Mouse (Mus musculus): Measurements from ENCODE around the gene Rabl3.

Gene Rabl3

DNA sequence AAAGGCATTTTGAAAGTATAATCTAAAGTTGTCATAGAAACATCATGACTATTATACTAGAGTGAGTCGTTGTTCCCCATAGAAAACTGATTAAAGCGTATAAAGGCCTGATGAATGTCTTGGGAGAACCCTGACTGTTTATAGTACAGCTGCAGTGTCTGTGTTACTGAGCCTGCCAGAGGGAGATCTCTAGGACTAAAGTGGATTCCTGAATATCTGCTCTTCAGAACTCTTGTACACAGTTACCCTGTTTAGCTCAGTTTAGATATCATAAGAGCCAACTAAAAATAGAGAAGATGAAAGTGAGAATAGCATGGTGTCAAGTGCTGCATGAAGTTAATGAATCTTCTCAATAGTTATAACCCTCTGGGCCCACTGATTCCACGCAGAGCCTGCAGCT lies 10.6 kb downstream of the Rabl3 start:
- DNase-seq: no peak

DNA sequence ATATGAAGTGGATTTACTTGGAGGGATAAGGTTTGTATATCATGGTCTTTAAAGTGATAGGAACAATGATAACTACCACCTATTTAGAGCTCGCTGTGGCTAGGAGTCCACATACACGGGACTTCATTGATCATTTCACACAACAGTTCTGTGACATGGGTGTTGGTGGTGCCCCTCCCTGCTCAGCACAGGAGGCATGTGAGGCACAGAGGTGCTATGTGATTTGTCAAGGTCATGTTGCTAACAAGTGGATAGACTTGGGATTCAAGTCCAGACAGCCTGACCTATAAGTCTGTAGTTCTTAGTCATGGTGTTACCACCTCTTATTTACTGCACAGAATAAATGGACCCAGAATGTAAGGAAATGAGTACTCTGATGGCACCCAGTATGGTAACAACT lies 11.3 kb downstream of the Rabl3 start:
- no peak for DNase-seq

DNA sequence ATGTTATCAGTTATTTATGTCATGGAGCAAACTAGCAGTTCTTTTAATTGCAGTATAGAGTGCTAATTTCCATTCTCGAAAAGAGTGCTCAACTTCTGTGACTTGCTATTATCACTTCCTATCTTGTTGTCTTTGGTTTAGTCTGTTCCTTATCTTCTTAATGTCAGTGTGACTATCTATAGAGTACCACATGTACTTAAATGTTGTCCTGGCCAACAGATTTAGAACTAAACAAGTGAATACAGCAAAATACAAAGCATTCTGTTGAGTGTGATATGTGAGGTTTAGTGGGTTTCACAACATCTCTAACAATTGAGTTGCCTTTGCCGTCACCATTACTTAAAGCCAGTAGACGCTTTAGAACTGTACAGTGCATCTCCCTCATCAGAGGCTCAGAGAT lies 13.1 kb downstream of the Rabl3 start:
- DNase-seq: no peak

DNA sequence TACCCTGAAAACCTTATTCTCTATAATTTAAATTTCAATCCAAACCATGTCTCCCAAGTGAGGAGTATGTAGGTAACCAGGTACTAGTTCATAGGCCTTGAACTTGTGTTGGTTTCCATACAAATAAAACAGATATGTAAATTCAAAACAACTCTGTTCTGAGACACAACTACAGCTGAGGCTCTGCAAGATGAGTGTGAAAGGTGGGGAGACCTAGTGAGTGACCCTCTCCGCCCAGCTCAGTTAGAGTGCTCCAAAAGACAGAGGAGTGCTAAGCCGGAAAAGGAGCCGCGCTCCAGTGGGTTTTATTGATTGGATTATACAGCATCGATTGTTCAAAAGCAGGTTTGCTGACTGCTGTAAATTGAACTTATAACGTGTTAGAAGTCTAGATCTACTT lies 22.7 kb downstream of the Rabl3 start:
- no peak for DNase-seq

DNA sequence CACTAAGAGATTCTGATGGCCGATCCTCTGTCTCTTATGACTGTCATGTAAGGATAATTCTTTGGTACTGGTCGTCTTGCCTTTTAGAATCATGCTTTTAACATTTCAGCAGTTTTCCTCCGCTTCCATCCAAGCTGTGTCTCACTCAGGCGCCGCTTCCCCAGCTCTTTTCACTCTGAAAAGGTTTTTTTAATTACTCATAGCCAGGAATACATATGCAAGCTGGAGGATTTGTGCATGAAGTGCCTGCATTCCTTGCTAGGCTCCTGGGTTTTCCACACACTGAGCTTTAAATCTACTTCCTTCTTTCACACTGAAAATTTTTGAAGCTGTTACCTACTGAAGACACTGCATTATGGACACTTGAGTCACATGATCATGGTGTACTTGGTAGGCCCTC lies 23.3 kb downstream of the Rabl3 start:
- DNase-seq: no peak

DNA sequence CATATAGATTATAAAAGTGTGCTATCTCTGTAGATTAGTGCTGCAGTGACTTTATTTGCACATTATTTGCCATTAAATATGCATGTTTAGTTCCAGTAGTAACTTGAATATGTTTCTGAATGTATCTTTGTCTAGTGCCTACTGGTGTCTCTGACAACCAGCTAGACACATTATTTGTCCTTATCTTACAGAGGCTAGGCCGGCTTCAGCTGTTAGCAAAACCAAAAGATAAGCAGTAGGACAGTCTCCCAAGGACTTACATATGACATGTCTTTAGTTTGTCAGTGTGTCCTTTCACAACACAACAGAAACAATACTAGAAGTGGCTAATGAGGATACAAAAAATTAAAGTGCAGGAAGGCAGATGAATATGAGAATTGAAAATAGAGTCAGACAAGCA lies 25.4 kb downstream of the Rabl3 start:
- no peak for DNase-seq

DNA sequence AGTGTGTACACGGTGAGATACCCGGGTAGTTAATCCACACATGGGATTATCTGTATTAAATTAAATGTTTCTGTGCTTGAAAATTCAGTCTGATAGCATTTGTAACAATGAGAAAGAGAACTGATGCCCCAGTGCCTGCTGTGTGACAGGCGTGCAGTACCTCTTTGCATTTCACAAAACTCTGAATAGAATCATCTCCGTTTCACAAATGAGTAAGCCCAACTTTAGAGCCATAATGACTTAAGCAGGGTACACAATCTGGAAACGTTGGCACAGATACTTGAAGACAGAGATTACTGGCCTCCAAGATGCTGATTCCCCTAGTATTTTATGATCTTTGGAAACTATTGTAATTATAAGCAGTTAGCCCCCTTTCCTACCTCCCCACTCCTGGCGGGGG lies 26.4 kb downstream of the Rabl3 start:
- no peak for DNase-seq

DNA sequence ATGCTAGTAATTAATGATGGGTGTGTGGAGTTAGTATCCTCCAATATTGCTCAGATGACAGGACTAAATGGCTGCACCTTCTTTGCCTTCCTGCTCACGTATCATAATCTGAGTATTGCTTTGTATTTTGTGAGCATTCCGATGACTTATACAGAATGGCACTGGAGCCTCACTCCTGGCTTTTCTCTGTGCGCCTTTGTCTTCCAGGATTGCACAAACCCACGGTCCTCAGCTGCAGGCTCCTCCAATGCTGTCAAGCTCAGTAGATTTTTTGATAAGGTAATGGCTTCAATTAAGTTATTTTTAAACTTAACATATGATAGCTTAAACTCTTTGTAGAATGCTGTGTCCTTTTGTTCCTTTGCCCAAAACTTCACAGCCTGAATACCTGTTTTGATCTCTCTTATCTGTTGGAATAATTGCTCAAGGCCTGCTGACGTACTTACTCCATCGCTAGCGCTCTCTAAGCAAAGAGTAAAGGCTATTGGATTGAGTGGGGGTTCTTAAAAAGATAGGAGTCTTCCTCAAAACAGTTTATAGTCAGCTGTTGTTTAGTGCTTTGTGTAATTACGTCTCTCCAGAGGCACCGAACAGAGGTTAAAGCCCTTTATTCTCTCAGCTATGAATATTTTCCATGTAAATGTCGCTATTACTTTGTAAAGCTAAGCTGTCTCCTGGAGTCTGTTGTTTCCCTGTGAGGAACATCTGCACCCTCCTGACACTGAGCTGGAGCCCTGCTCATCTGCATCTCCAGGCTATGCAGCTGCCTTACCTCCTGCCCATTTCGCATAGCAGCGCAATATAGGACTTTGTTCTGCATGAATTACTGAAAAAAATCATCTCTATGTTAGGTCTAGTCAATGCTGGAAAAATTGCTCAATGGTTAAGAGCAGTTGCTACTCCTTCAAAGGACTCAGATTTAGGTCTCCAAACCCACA lies 27.7 kb downstream of the Rabl3 start:
- DNase-seq: no peak

DNA sequence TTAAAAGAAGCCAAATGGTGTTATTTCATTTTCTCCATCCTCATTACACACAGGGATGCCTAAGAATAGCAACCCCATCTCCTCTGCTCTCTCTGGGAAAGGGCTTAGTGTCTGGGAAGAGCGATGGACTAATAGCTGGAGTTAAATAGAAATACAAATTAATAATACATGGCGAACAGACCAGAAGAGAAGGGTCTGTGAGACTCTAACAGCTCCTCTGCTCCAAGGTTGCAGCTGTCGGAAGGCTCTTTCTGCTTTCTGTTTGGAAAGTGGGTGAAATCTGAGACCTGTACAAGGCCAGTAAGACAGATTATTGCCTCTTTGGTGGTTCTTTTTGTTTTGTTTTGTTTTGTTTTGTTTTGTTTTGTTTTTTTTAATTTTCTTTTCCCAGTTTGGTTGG lies 31.9 kb downstream of the Rabl3 start:
- DNase-seq: no peak

DNA sequence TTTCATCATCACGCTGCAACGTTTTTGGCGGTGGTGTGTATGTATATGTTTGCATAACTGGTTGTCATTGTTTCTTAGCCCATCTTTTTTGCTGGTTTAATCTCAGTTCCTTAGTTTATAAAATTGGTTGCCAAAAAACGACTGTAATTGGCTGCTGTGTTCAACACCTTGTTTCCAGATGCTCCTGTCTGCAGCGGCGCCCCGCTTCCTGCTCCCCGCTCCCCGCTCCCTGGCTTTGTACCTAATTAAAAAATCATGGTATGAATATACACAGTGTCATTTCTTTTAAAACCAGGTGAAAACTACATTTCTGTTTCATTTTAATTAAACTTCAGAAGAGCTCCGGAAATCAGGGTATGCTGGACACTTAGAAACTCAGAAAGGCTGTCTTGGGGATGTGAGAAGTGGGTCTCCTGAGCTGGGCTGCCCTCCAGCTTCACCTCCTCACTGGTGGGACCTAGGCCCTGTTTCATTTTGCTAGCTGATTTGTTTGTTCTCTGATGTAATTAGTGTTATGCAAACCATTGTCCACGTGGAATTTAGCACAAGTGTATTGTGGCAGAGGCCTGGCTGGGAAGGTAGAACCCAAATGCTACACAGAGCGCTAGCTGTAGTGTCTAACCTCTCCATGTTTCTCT lies 32.6 kb downstream of the Rabl3 start:
- DNase-seq: no peak

DNA sequence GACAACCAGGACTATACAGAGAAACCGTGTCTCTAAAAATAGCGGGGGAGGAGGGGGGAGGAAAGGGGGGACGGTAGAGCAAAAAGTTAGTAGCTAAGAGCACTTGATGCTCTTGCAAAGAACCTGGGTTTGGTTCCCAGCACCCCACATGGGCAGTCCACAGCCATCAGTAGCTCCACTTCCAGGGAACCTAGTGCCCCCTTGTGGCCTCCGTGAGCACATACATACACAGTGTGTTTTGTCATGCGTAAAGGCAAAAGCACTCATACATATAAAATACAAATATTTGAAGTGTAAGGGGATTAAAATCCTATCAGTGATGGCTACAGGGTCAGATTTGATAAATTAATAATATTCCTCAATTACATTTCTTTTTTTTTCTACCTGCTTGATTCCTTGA lies 33.4 kb downstream of the Rabl3 start:
- DNase-seq: no peak

DNA sequence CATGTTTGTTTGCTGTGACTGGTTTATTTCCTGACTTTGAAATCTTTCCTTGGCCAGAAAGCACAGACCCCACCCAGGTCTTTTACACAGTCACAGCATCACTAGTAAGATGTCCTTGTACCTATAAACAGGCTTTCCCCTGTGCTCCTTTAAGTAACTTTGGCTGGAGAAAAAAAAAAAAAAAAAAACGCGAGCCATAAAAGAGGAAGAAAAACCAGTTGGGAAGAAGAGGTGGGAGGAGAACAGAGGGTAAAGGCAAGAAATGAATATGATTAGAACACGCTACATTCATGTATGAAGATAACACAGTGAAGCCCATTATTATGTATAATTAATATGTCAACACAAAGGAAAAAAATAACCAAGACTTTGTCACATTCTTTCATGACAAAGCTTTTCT lies 35.6 kb downstream of the Rabl3 start:
- no peak for DNase-seq

DNA sequence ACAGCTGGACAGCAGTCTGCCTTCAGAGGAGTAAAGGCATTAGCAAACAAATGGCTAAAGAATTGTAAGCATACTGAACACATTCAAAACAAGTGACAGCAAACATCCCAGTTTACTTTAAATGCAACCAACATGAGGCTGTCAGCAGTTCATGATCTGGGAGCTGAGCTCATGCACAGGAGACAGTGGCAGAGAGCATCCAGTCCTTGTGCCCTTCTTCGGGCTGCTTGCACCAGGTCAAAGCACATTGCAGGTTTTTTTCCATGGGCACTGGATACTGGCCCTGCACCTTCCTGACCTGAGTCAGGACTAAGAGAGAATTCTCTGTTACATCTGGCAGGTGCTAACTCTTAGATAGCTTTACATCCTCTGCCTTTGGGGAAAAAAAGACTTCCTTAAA lies 39.9 kb downstream of the Rabl3 start:
- no peak for DNase-seq

DNA sequence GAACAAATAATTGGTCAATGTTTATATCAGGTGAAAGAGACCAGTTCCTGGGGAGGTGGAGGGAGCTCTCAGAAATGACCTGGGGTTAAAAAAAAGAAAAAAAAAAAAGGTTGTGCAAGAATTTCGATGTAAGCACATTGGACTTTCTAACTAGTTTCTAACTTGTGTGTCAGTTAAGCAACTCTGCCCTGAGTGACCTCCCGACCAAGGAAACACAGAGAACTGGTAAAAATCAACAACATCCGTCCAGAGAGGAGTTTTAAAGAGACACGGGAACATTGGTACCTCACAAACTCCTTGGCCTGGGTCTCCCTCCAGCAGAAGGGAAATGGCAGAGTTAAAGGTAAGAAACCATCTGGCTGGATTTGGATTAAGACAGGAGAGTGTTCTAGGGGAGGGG lies 40.3 kb downstream of the Rabl3 start, which contains the start of gene Hgd:
TSS of gene Hgd (plus strand) at position 160 of the 400 bp plus-strand sequence.
- DNase-seq: no peak

DNA sequence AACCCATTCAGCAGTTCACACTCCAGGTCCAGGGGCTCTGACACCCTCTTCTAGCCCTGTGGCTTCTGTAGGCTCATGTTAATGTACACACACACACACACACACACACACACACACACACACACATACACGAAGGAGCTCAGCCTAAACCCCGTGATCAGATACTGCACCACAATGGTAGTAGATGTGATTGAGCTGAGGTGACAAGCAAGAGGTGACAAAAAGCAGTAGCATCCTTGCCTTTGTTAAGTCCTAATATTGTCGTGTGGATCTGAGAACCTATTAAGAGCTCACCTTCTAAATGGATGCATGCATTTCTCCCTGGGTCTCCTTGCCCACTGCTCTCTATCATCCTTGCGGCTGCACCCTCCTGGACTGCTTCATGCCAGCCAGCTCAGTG lies 41.0 kb downstream of the Rabl3 start:
- no peak for DNase-seq

DNA sequence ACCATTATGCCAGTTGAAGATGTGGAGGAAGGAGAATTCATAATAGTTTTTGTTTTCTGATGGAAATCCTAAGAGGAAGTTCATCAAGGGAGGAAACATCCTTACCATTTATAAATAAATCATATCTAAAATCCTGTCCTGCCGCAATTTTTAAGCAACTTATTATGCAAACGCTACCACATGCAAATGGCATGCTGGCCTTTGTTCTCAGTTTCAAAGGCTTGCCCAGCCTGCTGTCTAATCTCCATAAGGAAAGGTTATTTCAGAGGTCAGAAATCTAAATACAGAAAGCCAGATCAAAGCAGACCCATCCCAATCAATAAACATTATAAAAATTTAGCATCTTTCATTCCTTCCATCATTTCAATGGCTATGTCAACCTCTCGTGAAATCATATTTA lies 42.2 kb downstream of the Rabl3 start:
- DNase-seq: no peak

DNA sequence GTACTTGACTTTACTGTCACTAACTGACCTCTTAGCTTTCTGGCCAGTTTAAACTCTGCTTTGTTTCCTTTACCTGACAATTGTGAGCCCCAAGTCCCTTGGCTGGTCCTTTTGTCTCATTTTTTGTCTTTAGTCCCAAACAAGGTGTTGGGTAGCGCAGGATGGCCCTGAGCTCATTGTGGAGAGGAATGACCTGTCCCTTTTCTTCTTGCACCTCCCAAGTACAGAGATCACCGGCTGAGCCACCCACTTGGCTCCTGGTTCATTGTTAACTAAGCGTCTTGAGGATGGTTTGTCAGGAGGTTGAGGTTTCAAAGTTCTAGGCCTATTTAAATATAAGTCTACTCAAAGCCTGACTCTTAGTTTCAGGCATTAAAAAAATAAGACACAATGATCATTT lies 43.6 kb downstream of the Rabl3 start:
- no peak for DNase-seq

DNA sequence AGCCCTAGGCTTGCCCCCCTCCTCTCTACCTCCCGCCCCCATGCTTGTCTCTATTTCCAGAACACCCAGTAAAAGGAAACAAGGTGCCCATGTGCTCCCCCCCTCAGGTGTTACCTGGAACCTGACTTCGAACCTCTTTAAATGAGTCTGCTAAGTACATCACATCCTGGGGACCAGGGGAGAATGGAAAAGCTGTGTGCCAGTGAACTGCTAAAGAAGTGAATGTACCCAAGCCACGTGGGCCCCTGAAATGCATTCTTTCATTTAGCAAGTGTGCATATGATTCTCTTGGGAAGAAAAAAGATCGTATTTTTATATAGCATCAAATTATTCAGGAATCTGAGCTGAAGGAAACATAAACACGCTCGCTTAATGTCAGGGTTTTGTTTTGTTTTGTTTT lies 44.1 kb downstream of the Rabl3 start:
- no peak for DNase-seq

DNA sequence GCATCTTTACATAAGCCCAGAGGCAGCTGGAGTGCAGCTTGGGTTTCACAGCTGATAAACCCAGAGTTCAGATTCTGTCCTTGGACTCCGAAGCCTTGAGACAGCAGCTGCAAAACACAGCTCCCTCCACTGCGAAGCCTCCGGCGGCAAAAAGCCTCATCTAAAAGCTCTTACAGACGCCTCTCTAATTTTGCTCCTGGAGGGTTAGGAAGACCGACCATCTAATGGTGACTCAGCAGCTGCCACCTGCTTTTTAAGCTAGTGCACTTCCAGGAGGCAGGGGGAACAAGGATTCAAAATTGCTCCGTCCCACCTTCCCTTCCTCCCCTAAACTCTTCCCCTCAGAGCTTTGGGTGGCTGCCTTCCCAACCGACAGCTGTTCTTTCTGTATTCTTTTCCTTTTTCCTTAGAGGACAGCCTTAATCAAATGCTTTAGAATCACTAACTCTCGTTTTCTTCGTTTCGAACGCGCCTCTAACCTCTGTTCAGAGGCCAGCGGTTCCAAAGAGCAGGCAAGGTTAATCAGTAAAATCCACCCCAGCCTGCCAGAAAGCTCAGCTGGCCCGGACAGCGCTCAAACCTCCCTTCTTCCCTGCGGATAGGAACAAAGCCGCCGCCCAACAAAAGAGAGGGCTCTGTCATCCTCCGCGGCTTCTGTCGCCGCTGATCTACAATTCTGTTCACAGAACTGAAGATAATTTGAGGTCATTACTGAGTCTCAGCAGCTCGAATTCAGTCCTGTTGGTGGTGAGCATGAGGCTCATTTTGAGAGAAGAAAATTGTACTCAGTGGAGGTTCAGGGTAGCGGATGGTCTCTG lies 44.7 kb downstream of the Rabl3 start:
- no peak for DNase-seq

DNA sequence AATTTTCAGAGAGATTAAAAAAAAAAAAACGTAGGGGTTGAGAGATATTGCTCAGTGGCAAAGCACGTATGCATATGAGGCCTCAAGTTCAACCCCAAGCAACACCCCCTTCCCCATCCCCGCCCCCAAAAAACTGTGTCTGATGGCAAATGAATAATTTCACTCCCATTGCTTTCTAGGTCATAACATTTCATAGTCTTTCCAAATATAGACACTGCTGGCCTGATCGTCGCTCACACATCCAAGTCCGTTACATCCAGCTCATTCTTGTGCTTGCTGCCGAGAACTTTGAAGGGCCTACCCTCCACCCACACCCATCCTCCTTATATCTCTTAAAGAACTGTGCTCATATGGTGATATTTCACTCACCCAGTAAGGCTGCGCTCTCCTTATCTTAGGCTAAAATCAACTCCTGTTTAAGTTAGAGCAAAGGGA lies 45.5 kb downstream of the Rabl3 start:
- no peak for DNase-seq

DNA sequence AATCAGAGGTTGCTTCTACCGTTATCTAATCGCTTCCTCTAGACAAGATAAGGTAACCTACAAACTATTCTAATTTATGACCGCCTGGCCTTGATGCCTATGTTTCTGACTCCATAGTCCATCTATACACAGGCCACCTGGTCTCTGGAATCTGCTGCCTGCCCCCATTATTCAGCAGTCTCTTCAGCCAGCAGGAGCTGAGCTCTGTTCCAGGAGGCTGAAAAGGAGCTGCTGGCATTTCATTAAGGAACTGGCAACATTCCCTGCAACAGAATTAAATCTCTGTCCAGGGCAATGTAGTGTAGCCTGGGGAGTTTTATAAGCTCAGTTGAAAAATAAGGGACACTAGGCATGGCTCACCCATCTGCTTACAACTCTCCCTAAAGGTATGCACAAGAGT lies 51.2 kb downstream of the Rabl3 start:
- DNase-seq: no peak

DNA sequence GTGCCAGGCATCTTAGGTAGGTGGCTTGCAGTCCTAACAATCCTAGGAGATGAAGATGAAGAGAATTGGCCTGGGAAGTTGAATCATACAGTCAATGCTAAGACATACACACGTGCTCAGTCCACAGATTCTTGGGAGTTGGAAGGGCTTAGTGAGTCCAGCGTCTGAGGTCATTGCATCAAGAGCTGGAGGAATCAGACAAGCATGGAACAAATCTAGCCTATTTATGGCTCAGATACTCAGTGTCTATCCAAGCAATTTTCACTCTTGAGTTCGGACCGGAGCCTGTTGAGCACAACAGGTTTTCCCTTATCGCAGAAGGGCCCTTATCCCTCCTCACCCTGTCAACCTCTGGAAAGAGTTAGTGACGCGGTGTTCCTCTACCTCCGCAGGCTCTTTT lies 51.9 kb downstream of the Rabl3 start:
- no peak for DNase-seq

DNA sequence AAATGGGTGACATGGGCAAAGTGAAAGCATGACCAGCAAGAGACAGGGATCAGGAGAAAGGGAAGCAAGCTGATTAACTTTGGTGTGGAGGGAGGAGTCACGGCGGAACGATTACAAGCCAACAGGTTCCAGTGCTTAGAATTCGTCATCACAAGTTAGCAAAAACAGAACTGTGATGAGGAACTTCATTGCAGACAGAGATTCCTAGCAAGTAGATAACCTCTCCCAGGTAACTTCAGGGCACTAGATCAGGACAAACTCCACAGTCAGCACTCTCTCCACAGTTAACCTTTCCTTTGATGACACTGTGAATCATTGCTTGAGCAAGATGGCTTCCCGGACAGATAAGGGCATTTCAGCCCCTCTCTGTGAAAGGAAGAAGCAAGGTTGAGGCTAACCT lies 57.7 kb downstream of the Rabl3 start:
- no peak for DNase-seq

DNA sequence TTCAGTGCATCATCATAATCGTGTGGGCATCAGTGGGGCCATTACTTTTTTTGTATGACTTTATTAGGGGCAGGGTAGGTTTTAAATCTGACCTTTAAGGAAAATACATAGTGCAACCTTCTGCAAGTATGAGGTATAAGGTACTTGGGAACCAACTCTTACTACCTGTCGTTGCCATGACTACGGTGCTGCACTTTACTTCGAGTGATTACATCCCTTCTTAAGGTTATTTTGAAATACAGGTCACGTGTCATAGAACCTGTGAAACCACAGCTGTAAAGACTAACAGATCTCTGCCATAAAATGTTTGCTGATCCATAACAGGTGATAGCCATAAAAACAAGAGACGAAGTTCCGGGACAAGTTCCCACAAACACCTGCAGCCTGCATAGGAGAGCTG lies 58.8 kb downstream of the Rabl3 start:
- DNase-seq: no peak
